Mouse (Mus musculus) left cerebral cortex, postnatal 4 days (tissue): ENCODE measurements around the gene Folr2. TPM values are rescaled to one million over a fixed set of nuclear protein-coding genes. Genes with fewer than 3 reads are reported as not detected.

Experiments used
- DNase-seq: peaks from one replicate; pipeline ENCODE4 v3.0.0-alpha.2; 2022
- intact Hi-C: fragments of 180-260 bp; cut with DNase I; formaldehyde crosslinking; loops from one replicate; pipeline ENCODE4 v1.15.1; 2025
- total RNA-seq, 2 experiments: library from RNA; stranded (reverse); gene quantifications; 2 replicates each; pipeline ENCODE4 v1.2.3; 2021

The Folr2 gene
- total RNA-seq, 2 experiments from 2014 or later = 0.40 TPM; not detected in 1

DNA sequence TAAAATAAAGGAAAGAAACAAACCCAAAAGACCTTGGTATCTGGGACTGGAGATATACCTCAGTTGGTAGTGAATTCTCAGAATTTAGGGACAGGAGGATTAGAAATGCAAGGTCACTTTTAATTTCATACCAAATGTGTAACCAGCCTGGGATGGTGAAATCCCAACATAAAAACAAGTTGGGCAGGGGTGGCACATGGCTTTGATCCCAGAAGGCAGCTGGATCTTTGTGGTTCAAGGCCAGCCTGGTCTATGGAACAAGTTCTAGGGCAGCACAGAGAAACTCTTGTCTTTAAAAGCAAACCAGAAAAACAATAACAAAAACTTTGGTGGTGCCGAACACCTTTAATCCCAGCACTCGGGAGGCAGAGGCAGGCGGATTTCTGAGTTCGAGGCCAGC lies 10.5 kb upstream of the Folr2 start:
- intact Hi-C loops = no loop called here
- DNase-seq = no peak

DNA sequence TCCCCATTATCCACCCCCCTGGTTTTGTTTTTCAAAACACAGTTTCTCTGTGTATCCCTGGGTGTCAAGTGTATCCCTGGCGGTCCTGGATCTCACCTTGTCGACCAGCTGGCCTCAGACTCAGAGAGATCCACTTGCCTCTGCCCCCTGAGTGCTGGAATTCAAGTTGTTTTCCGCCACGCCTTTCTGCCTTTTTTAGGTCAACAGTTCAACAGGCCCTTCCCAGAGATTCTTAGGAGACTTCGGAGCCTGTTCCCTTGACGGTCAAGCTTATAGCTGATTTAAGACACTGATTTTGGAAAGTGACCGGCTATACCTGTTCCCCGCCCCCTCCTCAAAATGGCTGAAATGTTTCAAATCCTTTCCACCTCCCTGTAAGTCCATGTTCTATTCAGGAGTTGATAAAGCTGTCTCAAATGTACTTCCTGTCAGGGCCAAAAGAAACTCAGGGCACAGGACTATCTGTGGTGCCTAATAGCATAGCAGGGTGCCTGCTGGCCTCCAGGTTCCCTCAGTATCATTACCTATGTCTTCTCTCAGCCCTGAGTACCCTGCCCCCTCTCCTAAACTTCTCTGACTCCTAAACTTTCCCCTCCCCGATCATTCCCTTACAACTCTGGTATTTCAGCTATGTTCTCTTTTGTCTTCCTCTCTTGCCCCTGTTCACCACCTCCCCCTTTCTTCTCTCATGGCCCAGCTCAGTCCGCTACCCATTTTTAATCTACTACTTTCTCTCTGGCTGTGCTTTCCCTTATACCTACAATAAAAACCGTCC lies 9.7 kb upstream of the Folr2 start:
- intact Hi-C loops = no loop called here
- no peak for DNase-seq

DNA sequence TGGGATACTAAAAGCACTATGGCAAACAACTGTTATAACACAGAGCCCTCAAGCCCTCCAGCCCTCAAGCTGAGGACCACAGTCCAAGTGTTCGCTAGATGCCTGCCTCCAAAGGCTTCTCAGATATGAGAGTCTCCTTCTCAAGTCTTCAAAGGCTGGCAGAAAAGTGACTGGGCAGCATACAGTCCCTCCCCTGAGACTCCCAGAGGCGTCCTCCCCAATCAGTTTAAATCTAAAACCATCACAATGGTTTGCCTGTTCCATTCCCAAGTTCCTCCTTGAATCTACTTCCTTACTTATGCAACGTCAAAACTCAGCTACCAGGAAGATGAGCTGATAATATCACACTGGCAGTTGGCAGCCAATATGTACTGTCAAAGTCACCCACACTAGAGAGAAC lies 6.4 kb upstream of the Folr2 start, which contains the start of gene Anapc15:
TSS of gene Anapc15 (plus strand) at position 301 of the 400 bp plus-strand sequence.
- no peak for DNase-seq
- intact Hi-C loops = no loop called here

DNA sequence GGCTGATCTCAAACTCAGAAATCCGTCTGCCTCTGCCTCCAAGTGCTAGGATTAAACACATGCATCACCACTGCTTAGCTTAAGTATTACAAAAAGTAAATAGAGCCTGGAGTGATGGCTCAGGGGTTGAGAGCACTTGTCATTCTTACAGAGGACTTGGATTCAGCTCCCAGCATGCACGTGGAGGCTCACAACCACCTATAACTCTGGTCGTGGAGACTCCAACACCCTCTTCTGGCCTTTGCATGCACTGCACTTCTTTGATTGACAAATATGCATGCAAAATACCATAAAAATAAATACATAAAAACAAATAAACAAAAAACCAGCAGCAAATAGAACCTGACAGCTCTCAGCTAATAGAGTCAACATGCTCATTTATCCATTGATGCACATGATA lies 5.3 kb upstream of the Folr2 start:
- intact Hi-C loops = no loop called here

DNA sequence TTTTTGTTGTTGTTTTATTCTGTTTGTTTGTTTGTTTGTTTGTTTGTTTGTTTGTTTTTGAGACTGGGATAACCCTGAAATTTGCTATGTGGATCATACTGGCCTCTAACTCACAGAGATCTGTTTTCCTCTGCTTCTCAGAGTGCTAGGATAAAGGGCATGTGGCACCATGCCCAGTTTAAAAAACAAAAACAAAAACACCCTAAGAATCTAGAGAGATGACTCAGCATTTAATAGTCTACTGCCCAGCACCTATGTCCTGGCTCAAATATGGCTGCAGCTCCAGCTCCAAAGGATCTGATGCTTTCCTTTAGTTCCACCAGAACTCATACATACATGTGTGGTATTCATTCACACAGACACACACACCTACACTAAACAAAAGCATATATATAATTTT lies 4.0 kb upstream of the Folr2 start:
- intact Hi-C loops = no loop called here
- DNase-seq = no peak

More for the DNA sequence above, 5.3 kb upstream of the Folr2 start:
- no peak for DNase-seq

DNA sequence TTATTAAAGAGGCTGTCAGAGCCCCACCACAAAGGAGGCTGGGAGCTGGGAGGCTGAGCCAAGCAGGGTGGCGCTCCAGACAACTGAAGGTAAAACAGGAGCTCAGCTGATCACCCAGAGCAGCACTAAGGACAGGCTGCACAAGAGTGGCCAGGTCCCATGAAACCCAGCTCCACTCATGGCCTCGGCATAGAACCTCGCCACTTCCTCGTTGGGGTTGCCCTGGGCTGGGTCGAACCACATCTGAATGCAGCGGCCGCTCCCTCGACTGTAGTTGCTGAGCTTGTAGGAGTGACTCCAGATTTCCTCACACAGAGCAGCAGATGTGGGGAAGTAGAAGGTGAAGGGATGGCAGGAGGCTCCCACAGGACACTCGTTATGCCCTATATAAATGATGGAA lies 1.4 kb upstream of the Folr2 start:
- intact Hi-C loops = no loop called here
- DNase-seq = no peak

DNA sequence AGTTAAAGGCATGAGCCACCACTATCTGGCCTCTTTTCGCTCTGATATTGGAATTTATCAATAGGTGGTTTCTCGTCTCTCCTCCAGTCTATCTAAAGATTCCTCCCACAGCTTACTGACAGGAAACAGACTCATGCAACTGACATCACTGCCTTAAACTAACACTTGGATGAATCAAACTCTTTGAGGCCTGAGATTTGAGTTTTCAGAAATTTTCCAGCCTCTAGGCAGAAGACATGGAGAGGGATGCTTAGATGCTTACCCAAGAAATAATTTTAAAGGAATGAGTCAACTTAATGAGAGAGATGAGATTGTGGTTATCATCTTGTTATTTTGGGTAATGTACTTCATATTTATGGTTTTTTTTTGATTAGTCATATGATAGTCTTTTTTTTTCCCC lies 3.2 kb downstream of the Folr2 start:
- DNase-seq = no peak
- intact Hi-C loops = no loop called here

DNA sequence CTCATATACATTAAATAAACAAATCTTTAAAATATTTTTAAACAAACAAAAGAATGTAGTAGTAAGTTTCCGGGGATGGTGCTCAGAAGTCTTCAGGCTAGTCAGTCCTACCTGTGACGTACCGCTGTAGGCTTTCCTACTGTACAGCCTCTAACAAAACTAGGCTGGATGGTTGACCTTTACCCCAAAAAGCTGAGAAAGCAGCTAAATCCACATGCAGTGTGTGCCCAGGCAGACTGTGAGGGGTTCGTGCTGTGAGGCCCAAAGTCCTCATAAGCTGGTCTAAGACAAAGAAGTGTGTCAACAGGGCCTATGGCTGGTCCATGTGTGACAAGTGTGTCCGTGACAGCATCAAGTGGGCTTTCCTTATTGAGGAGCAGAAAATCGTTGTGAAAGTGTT lies 4.1 kb downstream of the Folr2 start:
- DNase-seq = no peak
- intact Hi-C loops = no loop called here

DNA sequence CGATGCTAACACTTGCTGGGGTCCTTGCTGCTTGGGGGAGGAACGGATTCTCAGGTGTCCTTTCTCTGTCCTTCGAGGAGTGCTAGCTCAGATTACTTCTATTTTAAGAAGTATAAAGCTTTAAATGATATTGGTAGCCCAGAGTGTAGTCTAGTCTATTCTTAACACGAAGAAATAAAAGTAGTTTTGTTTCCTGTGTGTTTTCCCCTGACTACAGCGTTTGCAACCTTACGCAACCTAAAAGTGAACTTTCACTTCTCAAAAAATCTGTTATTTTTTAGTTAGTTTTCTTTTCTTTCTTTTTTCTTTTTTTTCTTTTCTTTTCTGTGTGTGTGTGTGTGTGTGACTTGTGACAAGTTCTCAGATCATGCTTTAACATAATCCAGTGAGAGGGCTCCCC lies 5.3 kb downstream of the Folr2 start:
- DNase-seq = no peak
- intact Hi-C loops = no loop called here

DNA sequence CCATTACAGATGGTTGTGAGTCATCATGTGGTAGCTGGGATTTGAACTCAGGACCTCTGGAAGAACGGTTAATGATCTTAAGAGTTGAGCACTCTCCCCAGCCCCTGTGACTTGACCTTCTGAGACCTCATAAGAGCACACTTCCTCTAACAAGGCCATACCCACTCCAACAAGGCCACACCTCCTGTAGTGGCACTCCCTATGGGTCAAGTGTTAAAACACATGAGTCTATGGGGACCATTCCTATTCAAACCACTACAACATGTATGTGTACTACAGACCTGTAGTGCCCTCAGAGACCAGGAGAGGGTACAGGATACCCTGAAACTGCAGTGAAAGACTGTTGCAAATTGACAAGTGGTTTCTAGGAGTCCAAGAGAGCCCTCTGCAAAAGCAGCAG lies 9.1 kb downstream of the Folr2 start:
- intact Hi-C loops = no loop called here
- no peak for DNase-seq

DNA sequence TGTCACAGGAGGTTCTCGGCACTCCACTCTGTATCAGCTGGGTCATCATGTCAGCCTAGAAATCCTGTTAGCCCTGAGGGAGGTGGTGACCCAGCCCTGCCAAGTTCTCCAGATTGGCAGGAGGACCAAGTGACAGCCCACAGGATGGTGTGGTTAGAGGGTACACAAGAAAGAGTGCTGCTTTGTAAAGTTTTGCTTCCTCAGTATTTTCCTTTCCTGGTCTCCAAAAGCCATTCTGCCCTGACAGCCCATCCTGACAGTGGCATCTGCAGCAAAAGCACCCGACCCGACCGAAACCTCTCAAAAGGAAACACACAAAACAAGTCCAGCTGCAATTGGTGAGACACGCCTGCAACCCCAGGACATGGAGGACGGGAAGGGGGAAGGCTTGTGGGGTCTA lies 12.8 kb downstream of the Folr2 start:
- DNase-seq = no peak
- intact Hi-C loops = no loop called here

DNA sequence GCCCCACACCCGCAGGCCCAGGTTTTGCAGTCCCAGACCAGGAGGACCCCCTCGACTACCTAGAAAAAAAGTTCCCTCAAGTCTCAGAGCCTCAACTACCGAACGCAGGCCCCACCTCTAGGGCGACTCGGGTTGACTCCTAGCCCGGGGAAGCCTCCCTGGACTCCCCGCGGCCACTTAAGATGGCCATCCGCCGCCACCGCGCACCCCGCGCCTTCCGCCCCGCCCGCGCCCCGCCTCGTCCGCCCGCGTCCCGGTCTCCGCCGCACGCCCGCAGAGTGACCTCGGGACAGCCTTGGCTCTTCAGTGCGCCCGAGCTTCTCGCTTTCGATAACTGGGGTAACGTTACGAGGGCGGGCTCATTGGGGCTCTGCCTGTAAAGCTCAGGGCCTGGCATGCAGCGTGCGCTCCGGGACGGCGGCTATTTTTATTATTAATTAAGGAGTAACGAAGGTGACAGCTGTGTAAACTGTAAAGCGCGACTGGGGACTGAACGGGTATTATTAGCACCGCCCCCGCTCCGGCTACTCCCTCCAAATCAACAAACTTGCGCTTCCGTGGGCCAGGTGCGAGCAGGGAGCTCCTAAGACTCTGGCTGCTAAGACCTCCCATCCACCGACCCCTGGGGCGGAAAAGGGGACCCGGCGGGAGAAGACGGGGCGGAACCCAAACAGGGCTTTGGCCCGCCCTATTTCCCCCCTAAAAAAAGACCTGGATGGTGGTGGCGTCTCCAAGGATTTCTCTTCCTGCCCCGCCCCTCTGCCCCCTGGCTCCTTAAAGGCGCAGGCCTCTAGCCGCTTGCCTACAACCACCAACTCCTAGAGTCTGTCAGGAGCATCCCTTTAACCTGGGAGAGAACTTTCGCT lies 19.2 kb downstream of the Folr2 start, which contains the start of gene Inppl1:
TSS of gene Inppl1 (minus strand) at position 624 of the 866 bp plus-strand sequence.
- DNase-seq = peak; percentile 67
- intact Hi-C loops = no loop called here

DNA sequence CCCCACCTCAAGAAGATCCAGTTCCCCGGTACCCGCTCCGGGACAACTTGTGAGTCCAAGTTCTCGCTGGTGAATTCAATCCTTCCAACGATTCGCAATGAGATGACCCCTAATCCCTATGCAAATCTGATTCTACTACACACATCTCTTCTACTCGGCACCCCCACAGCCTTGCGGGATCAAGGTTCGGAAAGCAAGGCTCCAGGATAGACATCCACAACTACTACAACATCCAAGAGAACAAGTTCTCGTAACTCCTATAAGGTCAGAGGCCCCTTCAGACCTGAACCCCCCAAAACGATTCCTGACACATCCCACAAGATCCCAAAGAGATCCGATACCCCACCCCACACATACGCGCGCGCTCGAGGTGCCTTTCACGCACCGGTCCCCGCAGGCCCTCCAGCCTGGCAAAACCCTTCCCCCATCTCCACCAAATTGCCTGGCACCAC lies 19.8 kb downstream of the Folr2 start:
- intact Hi-C loops = no loop called here
- DNase-seq = no peak

DNA sequence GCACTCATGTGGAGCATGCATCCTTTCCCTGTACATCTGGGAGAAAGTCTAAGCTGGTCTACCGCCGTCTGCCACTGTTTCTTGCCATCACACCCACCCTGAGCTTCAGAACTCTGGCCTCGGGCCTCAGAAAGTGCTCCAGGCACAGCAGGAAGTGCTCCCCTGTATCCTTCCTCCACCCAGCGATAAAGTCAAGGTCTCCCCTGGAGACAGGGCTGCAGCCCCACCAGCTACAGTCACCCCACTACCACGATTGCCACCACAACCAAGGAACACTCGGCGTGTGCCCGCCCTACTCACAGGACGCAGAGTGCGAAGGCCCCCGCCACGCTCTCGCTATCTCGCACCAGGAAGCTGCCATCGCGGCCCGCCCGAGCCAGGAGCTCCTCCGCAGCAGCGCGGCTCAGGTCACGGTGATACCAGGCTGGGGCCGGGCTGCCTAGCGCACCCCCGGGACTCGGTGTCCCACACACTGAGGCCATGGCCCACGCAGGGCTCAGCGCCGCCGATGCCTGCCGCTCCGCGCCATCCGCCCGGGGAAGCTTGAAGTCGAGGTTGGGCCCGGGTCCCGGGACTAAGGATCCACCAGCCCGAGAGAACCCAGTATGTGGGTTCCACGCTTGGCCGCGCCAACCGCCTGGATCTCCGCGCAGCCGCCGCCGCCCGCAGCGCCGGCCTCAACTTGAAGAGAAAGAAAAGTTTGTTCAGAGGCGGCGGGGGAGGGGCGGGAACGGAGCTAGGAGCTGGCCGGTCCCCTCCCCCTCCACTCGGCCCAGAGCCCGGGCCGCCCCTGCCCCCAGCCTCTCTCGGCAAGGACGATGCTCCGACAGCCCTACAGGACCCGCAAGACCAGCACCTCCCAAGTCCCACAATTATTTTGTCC lies 20.5 kb downstream of the Folr2 start:
- intact Hi-C loops = no loop called here
- DNase-seq = peak; percentile 76

DNA sequence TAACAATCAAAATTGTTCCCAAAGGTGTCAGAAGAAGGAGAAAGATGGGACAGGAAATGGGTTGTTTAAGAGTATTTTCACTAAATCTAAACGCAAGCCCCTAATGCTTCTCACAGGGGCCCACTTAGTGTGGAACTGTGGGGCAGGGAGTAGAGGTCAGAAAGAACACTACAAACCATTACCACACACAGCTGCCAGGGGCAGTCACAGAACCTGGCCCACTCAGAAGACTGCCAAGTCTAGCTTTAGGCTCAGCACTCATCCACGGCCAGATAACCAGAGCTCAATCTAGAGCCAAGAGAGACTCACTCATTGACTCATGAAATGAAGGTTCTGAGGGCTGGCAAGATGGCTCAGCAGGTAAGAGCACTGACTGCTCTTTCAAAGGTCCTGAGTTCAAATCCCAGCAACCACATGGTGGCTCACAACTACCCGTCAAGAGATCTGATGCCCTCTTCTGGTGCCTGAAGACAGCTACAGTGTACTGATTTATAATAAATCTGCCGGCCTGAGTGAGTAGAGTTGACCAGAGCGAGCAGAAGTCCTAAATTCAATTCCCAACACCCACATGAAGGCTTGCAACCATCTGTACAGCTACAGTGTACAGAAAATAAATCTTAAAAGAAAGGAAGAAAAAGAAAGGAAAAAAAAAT lies 21.4 kb downstream of the Folr2 start:
- intact Hi-C loops = no loop called here
- no peak for DNase-seq

DNA sequence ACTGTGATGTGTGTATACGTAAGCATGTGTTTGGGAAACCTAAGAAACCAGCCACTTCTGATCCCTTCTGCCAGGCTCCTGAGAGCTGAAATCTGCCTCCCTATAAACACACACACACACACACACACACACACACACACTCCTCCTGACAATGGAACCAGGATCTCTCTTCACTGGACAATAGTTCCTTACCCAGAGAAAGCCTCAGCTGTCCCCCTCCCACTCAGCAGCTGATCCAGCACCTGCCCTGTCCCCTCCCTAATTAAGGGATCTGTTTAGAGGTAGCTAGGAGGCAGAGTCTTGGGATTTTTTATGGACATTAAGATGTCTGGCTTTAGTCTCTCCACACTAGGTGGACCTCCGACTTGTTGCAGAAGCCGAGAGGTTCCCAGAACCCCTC lies 22.1 kb downstream of the Folr2 start:
- intact Hi-C loops = no loop called here
- no peak for DNase-seq

DNA sequence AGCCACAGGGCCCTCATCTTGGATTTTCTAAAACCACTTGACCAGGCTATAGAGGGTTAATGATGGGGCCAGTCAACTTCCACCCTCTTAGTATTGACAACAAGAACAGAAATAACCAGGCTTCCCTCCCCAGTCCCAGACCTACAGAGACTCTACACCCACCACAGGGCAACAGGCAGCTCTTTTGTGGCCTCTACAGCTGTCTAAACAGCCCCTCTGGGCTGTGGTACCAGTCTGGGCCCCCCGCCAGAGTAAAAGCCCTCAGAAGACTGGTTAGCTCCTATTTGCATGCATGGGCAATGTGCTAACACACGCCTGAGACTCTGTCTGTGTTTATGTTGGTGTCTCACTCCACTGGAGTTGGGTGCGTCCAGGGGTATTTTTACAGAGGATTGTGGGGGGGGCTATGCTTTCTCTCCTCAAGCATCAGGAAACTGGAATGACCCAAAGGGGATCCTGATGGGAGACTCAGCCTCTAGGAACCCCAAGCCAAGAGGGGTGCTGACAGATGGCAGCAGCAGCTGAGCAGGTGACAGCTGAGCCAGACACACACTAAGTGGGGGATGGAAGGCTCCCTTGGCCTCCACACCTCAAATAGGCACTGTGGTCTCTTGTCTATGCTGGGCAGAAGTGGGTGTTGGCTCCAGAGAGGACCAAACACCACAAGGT lies 22.9 kb downstream of the Folr2 start:
- DNase-seq = peak; percentile 70
- intact Hi-C loops = no loop called here

DNA sequence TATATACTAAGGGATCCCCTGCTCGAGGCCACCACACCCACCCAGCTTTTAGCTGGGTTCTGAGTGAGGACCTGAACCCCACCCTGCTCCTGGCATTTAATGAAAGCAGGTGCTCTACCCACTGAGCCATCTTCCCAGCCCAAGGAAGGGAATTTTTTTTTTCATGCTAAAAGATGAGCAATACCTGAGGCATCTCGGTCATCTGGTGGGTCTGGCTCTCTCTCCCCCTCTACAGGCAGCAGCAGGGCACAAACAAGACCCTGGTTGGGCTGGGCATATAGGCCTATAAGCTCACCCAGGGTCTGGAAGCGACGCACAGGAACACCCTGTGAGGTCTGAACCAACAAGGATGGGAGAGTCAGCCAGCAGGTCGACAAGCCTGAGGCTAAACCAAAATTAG lies 23.6 kb downstream of the Folr2 start:
- no peak for DNase-seq
- intact Hi-C loops = no loop called here

DNA sequence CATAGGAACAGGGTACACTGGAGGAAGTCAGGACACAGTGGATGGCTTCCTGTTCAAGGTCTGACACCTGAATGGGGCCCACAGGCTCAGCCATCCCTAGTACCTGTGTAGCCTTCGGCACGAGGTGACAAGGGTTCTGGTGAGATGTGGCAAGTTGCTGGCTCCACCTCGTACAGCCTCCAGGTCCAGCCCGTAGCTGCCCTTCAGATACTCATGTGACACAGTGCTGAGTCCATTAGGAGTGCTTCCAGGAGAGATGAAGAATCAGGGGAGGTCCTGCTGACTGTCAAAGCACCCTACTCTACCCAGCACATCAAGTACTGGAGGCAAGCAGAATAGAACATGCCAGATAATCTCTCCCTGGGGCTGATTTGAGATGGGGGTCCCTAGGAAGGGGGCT lies 24.6 kb downstream of the Folr2 start:
- intact Hi-C loops = no loop called here
- DNase-seq = no peak

DNA sequence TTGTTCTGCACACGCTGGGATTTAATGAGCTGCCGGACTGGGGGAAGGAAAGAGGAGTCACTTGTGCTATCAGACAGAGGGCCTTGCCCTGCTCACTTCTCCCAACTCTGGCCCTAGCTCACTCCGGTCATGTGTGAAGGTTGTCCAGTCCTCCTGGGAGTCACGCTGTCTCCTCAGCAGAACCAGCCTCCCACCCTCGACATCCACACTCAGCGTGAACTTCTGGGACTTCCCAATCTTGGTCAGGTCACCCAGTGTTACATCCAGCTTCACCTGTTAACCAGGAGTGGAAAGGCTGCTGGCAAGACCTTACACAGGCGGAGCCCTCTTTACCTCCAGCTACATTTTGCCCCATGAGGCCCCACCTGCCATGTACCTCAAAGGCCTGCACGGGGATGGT lies 25.6 kb downstream of the Folr2 start:
- DNase-seq = no peak
- intact Hi-C loops = no loop called here
